Mouse (Mus musculus): ENCODE measurements around the gene Alg11.

Alg11 gene

DNA sequence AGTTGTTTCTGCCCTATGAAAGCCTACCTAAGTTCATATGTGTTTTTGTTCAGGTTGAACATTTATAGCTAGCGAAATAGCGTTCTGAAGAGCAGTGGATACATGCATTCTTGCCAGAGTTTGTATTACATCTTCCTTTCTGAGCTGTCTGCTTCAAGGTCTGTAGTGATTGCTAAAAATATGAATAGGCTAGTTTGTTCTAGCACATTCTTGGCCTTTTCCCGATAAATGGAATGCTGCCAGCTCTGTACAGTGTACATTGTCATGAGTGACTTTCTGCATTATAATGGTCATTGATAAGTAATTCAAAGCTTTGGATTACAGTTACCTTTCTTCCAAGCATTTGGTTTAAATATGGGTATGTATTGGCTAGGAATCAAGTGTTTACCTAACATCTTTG lies 605 bp downstream of the Alg11 start:
- DNase-seq (ENCODE audit: low read depth, low spot score), result no peak

DNA sequence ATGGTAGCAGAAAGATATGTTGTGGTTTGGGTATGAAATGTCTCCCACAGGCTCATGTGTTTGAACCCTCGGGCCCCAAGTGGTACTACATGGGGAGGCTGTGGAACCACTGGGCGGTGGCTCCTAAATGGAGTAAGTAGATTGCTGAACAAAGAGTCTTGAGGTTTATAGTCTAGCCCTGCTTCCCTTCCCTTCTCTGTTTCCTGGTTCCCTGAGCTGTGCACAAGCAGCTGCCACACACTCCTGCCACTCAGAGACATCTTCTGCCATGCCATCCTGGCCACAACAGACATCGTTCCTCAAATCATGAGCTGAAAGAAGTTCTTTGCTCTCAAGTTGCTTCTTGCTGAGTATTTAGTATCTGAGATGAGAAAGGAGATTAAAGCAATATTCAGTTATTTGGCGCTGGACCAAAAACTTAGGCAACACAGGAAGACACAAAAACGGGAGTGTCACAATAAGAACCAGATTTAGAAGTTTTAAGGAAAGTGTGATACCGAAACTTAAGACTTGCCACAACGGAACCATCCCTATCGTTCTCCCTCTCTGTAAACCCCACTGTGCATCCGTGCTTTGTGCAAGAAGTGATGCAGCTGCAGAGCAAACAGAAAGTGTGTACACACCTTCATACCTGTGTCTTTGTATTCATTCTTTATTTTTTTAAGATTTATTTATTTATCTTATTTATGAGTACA lies 18.9 kb downstream of the Alg11 start:
- DNase-seq (ENCODE audit: low read depth, low spot score), result no peak

DNA sequence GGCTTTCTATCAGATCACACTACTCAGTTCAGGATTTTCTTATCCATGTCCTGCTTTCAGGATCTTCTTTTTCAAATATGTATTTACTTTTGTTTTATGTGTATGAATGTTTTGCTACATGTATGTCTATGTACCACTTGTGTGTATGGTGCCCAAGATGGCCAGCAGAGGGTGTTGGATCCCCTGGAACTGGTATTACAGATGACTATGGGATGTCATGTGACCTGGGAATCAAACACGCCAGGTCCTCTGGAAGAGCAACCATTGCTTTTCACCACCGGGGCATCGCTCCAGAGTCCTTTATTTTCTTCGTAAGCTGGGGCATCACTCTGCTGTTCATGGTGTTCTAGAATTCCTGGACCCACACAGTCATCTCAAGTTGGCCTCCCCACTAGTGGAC lies 28.7 kb downstream of the Alg11 start:
- no peak for DNase-seq (ENCODE audit: low read depth, low spot score)

DNA sequence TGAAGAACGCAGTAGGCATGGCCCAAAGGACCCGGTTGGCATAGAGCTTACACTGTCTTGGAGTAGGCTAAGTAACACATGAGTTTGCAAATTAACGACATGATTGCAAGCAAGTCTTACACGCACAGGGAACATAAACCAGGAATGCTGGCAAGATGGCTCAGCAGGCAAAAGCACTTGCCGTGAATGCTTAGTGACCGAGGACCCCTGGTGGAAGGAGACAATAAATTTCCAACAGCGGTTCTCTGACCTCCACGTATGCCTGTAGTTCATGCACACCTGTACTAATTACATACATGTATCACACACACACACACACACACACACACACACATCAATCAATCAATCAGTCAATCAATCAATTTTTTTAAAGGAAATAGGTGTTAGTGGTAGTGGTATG lies 31.0 kb downstream of the Alg11 start:
- DNase-seq (ENCODE audit: low read depth, low spot score), result no peak

DNA sequence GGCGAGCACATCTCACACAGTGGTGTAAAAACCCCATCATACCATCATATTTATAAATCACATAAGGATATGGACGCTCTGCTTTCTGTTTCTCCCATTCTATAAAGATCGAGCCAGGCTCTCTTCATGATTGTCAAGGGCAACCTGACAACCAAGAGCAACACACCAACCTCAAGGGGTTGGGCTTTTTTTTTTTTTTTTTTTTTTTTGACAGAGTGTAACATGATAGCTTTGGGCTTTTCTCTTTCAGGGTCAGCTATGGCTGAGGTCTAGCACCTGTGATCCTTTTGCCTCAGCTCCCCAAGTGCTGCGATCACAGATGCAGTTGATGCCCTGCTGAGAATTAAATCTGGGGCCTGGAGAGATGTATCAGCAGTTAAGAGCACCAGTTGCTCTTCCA lies 46.5 kb downstream of the Alg11 start:
- DNase-seq (ENCODE audit: low read depth, low spot score), result no peak

Measured in brain, adult 2 months (tissue).